Mouse (Mus musculus) liver, embryonic 15.5 days (tissue): Measurements from ENCODE around the gene Ryk. TPM values are rescaled to one million over a fixed set of nuclear protein-coding genes. Genes with fewer than 3 reads are reported as not detected.

Experiments
- ATAC-seq: fragments of 200-750 bp; cut with Nextera tagmentation; 2 replicates; pipeline ENCODE4 v1.8.0; 2017; ENCODE audit warnings: moderate number of reproducible peaks, mild to moderate bottlenecking, moderate library complexity; ENCODE audit not compliant: insufficient read depth
- H3K27ac ChIP-seq: fragments of 300-500 bp; sonication (generic); replicated peaks from 2 replicates; pipeline ENCODE4 v1.5.1; 2015; ENCODE audit warnings: mild to moderate bottlenecking, inconsistent platforms
- H3K27me3 ChIP-seq: fragments of 300-500 bp; sonication (generic); 2 replicates; pipeline ENCODE4 v1.6.1; 2015; ENCODE audit warnings: mild to moderate bottlenecking, inconsistent platforms
- H3K36me3 ChIP-seq: fragments of 300-500 bp; sonication (generic); replicated peaks from 2 replicates; pipeline ENCODE4 v1.6.1; 2015; ENCODE audit warnings: moderate library complexity, mild to moderate bottlenecking, inconsistent platforms
- H3K4me1 ChIP-seq: fragments of 300-500 bp; sonication (generic); replicated peaks from 2 replicates; pipeline ENCODE4 v1.6.1; 2015; ENCODE audit warnings: inconsistent platforms
- H3K4me2 ChIP-seq: fragments of 300-500 bp; sonication (generic); 2 replicates; pipeline ENCODE4 v1.6.1; 2015; ENCODE audit warnings: moderate library complexity, mild to moderate bottlenecking, inconsistent platforms
- H3K4me3 ChIP-seq: fragments of 300-500 bp; sonication (generic); replicated peaks from 2 replicates; pipeline ENCODE4 v1.5.1; 2015; ENCODE audit warnings: mild to moderate bottlenecking, inconsistent platforms
- H3K9ac ChIP-seq: fragments of 300-500 bp; sonication (generic); 2 replicates; pipeline ENCODE4 v1.6.1; 2015; ENCODE audit warnings: moderate library complexity, mild to moderate bottlenecking, inconsistent platforms
- H3K9me3 ChIP-seq: fragments of 300-500 bp; sonication (generic); replicated peaks from 2 replicates; pipeline ENCODE4 v1.6.1; 2016; ENCODE audit warnings: inconsistent platforms
- WGBS: fragments of 180-500 bp; shearing (Covaris S2); methylation state at CpG from one replicate; pipeline ENCODE4 v1.1.7; 2015; ENCODE audit warnings: mixed read lengths; ENCODE audit not compliant: insufficient replicate concordance; 5-methylcytosine and 5-hydroxymethylcytosine counted together
- polyA plus RNA-seq: library from polyadenylated mRNA; unstranded; fragments of >200 nt; fragmentation: Nextera tagmentation; extraction: Ambion mirVana; gene quantifications from 2 replicates; pipeline ENCODE4 v1.2.1, GENCODE M21; 2015

Ryk gene
- polyA plus RNA-seq, 1 experiment from 2014 or later, result 3.8 TPM

DNA sequence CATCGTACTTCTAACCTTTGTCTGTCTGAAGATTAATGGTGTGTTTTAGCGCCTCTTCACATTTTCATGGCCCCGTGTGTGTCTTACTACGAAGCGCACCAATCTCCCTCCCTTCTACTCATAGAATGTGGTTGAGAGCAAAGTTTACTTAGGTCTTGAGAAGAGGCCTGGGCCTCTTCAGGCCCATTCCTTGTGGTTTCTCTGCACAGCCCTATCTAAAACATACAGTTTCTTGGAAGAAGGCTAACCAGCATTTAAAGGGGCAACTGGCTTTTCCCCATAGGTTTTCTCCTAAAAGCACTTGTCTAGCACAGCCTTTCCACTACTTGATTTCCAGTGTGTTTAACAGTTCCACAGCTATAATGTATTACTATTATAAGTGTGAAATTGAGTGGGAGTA is 24.7 kb downstream of the Ryk start:
- Histone ChIP-seq H3K4me3 (no peak overlapping the region), H3K27me3 (no peaks in the 10 kb centered on the region), H3K4me2 (no peak overlapping the region), H3K4me1 (peaks cover 27% of the 10 kb centered on the region), H3K9ac (no peak overlapping the region), H3K36me3 (no peaks in the 10 kb centered on the region), H3K27ac (no peak overlapping the region), H3K9me3 (no peaks in the 10 kb centered on the region)
- 74% methylated on average over 5 of the region's 5 CpGs for WGBS
- no peak for ATAC-seq

DNA sequence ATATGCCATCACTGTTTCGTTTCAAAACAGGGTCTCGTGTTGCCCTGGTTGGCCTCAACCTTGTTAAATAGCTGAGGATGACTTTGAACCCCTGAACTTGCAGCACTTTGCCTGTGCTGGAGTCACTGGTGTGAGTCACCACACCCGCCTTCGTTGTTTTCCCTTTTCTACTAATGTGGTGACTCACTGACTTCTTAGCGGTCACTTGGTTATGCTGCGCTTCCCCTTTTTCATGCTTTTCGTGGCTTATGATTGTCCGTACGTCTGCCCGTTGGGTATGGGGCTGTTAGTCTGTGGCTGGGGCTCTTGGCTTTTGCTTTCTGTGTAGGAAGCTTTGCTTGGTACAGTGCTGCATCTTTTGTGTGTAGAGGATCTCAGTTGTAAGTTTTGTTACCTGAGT is 25.2 kb downstream of the Ryk start:
- no peak overlapping the region for H3K27ac ChIP-seq
- no peak for ATAC-seq
- peaks cover 29% of the 10 kb centered on the region for H3K4me1 ChIP-seq
- no peak overlapping the region for H3K9ac ChIP-seq
- no peak overlapping the region for H3K4me2 ChIP-seq
- no peaks in the 10 kb centered on the region for H3K9me3 ChIP-seq
- WGBS, result 30% methylated on average over 10 of the region's 10 CpGs
- H3K36me3 ChIP-seq, result no peaks in the 10 kb centered on the region
- no peak overlapping the region for H3K4me3 ChIP-seq
- no peaks in the 10 kb centered on the region for H3K27me3 ChIP-seq

GRCm38 (mm10) chr9:102860802-102861469 is 26.2 kb downstream of the Ryk start:
- no peaks in the 10 kb centered on the region for H3K27me3 ChIP-seq
- H3K9ac ChIP-seq, result no peak overlapping the region
- H3K4me3 ChIP-seq, result no peak overlapping the region
- no peak for ATAC-seq
- no peaks in the 10 kb centered on the region for H3K36me3 ChIP-seq
- WGBS, result 42% methylated on average over 7 of the region's 7 CpGs
- H3K27ac ChIP-seq, result no peak overlapping the region
- H3K4me2 ChIP-seq, result no peak overlapping the region
- H3K4me1 ChIP-seq, result peaks cover 31% of the 10 kb centered on the region
- no peaks in the 10 kb centered on the region for H3K9me3 ChIP-seq

GRCm38 (mm10) chr9:102861789-102862188 is 27.1 kb downstream of the Ryk start:
- H3K4me2 ChIP-seq, result no peak overlapping the region
- 0 out of 2 replicates have a peak, but pooled peaks have one; percentile 14 for ATAC-seq
- H3K4me3 ChIP-seq, result no peak overlapping the region
- no peaks in the 10 kb centered on the region for H3K9me3 ChIP-seq
- no peak overlapping the region for H3K27ac ChIP-seq
- H3K4me1 ChIP-seq, result peaks cover 37% of the 10 kb centered on the region
- H3K36me3 ChIP-seq, result no peaks in the 10 kb centered on the region
- H3K27me3 ChIP-seq, result no peaks in the 10 kb centered on the region
- no peak overlapping the region for H3K9ac ChIP-seq
- 72% methylated on average over 7 of the region's 7 CpGs for WGBS

DNA sequence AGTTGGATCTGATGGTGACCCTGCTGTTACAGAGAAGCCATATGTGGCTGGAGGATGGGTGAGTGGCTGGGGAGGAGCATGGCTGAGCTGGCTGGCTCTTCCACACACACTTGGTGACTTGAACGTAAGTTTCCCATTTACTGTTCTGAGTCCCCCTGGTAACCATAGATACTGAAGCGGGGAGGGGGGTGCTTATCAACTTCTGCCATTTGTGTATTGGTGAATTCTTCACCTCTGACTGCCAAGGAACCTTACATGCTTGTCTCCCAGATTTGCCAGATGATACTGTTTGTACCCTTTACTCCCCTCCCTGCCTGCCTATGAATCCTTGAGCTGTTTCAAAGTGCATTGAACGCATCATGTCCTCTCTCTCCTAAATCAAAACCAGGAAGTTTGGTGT is 27.5 kb downstream of the Ryk start:
- Histone ChIP-seq H3K4me3 (no peak overlapping the region), H3K27ac (no peak overlapping the region), H3K36me3 (no peaks in the 10 kb centered on the region), H3K4me1 (peaks cover 37% of the 10 kb centered on the region), H3K9ac (no peak overlapping the region), H3K9me3 (no peaks in the 10 kb centered on the region), H3K27me3 (no peaks in the 10 kb centered on the region), H3K4me2 (no peak overlapping the region)
- ATAC-seq, result no peak
- 46% methylated on average over 3 of the region's 3 CpGs for WGBS

- WGBS, result 75% methylated on average over 14 of the region's 14 CpGs
- peaks cover 37% of the 10 kb centered on the region for H3K4me1 ChIP-seq
- no peak overlapping the region for H3K4me2 ChIP-seq
Observed at GRCm38 (mm10) chr9:102863876-102864545, 29.3 kb downstream of the Ryk start.

DNA sequence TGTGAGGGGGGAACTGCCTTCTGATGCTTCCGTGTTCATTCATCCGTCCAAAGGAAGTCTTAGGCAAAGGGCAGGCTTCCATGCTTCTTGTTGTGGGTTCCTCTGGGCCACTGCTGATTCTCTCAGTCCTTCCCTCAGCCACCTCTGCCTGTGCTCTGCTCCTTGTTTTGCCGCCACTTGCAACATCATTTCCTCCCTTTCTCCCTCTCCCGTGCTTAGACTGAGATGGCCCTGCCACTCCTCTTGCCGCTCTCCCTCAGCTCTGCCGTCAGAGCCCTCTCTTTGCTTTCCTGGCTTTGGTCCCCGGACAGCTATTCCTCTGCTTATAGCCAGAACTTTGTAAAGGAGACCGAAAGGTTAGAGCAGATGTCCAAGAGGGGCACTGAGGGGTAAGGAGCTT is 30.2 kb downstream of the Ryk start:
- no peaks in the 10 kb centered on the region for H3K9me3 ChIP-seq
- H3K27me3 ChIP-seq, result no peaks in the 10 kb centered on the region
- no peak overlapping the region for H3K4me3 ChIP-seq
- peaks cover 4% of the 10 kb centered on the region; the same call in 1 of the 2 replicates for H3K36me3 ChIP-seq
- WGBS, result 42% methylated on average over 8 of the region's 8 CpGs
- H3K4me2 ChIP-seq, result no peak overlapping the region
- peaks cover 34% of the 10 kb centered on the region for H3K4me1 ChIP-seq
- ATAC-seq, result no peak
- no peak overlapping the region for H3K9ac ChIP-seq
- H3K27ac ChIP-seq, result no peak overlapping the region

More at GRCm38 (mm10) chr9:102863876-102864545, 29.3 kb downstream of the Ryk start:
- Histone ChIP-seq H3K27me3 (no peaks in the 10 kb centered on the region), H3K27ac (no peak overlapping the region), H3K36me3 (peaks cover 4% of the 10 kb centered on the region; the same call in 1 of the 2 replicates), H3K9me3 (no peaks in the 10 kb centered on the region), H3K4me3 (no peak overlapping the region), H3K9ac (no peak overlapping the region)
- ATAC-seq, result no peak

DNA sequence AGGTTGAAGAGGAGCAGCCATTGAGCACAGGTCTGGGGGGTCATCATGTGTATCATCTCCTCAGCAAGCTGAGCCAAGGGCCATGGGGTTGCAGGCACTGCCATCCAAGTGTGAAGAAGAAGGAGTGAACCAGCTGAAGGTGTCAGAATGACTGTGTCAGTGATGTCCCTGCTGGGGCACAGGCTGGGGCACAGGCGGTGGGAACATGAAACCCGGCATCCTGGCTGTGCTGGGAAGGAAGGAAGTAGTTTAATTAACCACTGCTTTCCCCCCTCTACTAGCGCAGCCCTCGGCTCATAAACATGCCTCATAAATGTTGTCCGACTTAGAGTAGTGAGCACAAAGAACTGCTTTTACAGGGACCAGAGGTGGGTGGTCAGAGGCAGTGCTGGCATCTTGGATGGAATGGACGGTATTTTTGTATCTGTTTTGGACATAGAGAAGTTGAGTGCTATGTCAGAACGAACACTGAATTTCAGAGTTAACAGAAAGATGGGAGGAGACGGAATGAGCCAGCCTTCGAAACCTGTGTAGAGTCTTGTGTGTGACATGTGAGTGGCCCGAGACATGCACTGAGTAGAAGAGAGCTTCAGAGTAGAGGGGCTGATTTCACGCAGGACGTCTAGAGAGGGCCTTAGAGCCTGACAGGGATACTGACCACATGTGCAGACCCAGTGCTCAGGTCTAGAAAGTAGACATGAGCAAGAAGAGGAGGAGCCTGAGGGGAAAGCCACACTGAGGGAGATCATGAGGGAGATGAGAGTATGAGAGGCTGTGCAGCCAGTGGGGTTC is 31.4 kb downstream of the Ryk start:
- ATAC-seq, result peak; percentile 17; the same call in 1 of the 2 replicates
- WGBS, result 43% methylated on average over 12 of the region's 12 CpGs
- Histone ChIP-seq H3K27ac (no peak overlapping the region), H3K4me2 (no peak overlapping the region), H3K4me1 (peaks cover 25% of the 10 kb centered on the region), H3K4me3 (no peak overlapping the region), H3K9ac (no peak overlapping the region), H3K36me3 (peaks cover 7% of the 10 kb centered on the region; the same call in 1 of the 2 replicates), H3K27me3 (no peaks in the 10 kb centered on the region), H3K9me3 (no peaks in the 10 kb centered on the region)

DNA sequence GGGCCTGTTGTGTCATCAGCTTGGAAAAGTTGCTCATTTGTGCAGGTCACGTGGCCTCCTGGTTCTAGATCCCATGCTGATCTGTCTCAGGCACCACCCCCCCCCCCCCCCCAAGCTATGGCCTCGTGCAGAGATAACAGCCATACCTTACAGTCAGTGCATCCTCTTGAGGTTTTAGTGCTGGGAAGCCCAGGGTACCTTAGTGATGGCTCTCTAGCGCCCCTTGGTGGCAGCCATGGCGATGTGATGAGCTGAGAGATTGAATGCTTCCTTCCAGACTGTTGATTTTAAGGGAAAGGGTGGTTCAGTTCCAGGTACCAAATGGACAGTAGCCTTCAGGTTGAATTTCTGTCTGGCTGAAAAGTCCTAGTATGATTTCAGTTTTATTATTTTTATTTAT is 32.2 kb downstream of the Ryk start:
- WGBS, result 7% methylated on average over 4 of the region's 4 CpGs
- ATAC-seq, result 0 out of 2 replicates have a peak, but pooled peaks have one; percentile 32
- Histone ChIP-seq H3K4me1 (peaks cover 18% of the 10 kb centered on the region), H3K4me3 (no peak overlapping the region), H3K36me3 (peaks cover 7% of the 10 kb centered on the region; the same call in 1 of the 2 replicates), H3K27me3 (no peaks in the 10 kb centered on the region), H3K27ac (no peak overlapping the region), H3K9ac (no peak overlapping the region), H3K9me3 (no peaks in the 10 kb centered on the region), H3K4me2 (no peak overlapping the region)

DNA sequence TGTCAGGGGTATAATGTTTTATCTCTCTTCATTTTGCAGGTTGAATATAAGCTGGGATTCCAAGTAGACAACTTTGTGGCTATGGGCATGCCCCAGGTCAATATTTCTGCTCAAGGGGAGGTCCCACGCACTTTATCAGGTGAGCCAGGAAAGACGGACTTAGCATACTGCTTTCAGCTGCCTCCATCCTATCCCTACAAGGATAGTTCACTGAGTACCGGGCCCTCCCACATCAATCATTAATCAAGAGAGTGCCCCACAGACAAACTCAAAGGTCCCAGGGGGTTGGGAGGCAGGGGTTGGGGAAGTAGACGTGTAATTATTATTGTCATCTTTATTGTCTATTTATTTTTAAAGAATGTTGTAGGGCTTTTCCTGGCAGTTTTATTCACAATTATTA is 32.8 kb downstream of the Ryk start:
- Histone ChIP-seq H3K27ac (no peak overlapping the region), H3K9me3 (no peaks in the 10 kb centered on the region), H3K36me3 (peaks cover 11% of the 10 kb centered on the region; the same call in 1 of the 2 replicates), H3K9ac (no peak overlapping the region), H3K4me3 (no peak overlapping the region), H3K27me3 (no peaks in the 10 kb centered on the region), H3K4me2 (no peak overlapping the region), H3K4me1 (peaks cover 11% of the 10 kb centered on the region; the same call in 1 of the 2 replicates)
- 69% methylated on average over 4 of the region's 4 CpGs for WGBS
- ATAC-seq, result 0 out of 2 replicates have a peak, but pooled peaks have one; percentile 35

- no peak overlapping the region for H3K9ac ChIP-seq
- H3K9me3 ChIP-seq, result no peaks in the 10 kb centered on the region
- 78% methylated on average over 7 of the region's 7 CpGs for WGBS
- H3K27ac ChIP-seq, result no peak overlapping the region
- peaks cover 11% of the 10 kb centered on the region; the same call in 1 of the 2 replicates for H3K4me1 ChIP-seq
- H3K36me3 ChIP-seq, result peaks cover 11% of the 10 kb centered on the region; the same call in 1 of the 2 replicates
- H3K27me3 ChIP-seq, result no peaks in the 10 kb centered on the region
- no peak overlapping the region for H3K4me3 ChIP-seq
- ATAC-seq, result no peak
- no peak overlapping the region for H3K4me2 ChIP-seq
Observed at GRCm38 (mm10) chr9:102868451-102868850, 33.7 kb downstream of the Ryk start.
